Mouse (Mus musculus) midbrain, postnatal 0 days (tissue): Measurements from ENCODE around the gene Gm4858. TPM values are rescaled to one million over a fixed set of nuclear protein-coding genes. Genes with fewer than 3 reads are reported as not detected.
"Not testable (repeated sequence)": the region's sequence is repeated elsewhere in the genome, so short reads cannot be mapped to it uniquely, and the experiment has no call there.

Experiments used
- ATAC-seq: fragments of 200-750 bp; cut with Nextera tagmentation; 2 replicates; pipeline ENCODE4 v1.8.0; 2017; ENCODE audit warnings: moderate number of reproducible peaks, mild to moderate bottlenecking, moderate TSS enrichment, moderate library complexity; ENCODE audit not compliant: low FRiP score
- DNase-seq: peaks from one replicate; pipeline ENCODE4 v3.0.0-alpha.2; 2015; ENCODE audit warnings: low spot score
- H3K27ac ChIP-seq: fragments of 300-500 bp; sonication (generic); 2 replicates; pipeline ENCODE4 v1.5.1; 2014; ENCODE audit warnings: low read depth, mild to moderate bottlenecking, low read length, mixed read lengths
- H3K27me3 ChIP-seq: fragments of 300-500 bp; sonication (generic); 2 replicates; pipeline ENCODE4 v1.6.1; 2014; ENCODE audit warnings: low read length, control low read depth, mixed read lengths; ENCODE audit not compliant: insufficient read depth
- H3K36me3 ChIP-seq: fragments of 300-500 bp; sonication (generic); 2 replicates; pipeline ENCODE4 v1.6.1; 2014; ENCODE audit warnings: low read length, control low read depth, mixed read lengths; ENCODE audit not compliant: insufficient read depth
- H3K4me1 ChIP-seq: fragments of 300-500 bp; sonication (generic); 2 replicates; pipeline ENCODE4 v1.6.1; 2014; ENCODE audit warnings: mild to moderate bottlenecking, control low read depth, antibody characterized with exemption, low read length, mixed read lengths; ENCODE audit not compliant: insufficient read depth
- H3K4me2 ChIP-seq: fragments of 300-500 bp; sonication (generic); 2 replicates; pipeline ENCODE4 v1.6.1; 2014; ENCODE audit warnings: low read depth, mild to moderate bottlenecking, low read length, mixed read lengths; ENCODE audit not compliant: poor library complexity, severe bottlenecking
- H3K4me3 ChIP-seq: fragments of 300-500 bp; sonication (generic); 2 replicates; pipeline ENCODE4 v1.5.1; 2014; ENCODE audit warnings: low read depth, mild to moderate bottlenecking, low read length, moderate library complexity
- H3K9ac ChIP-seq: fragments of 300-500 bp; sonication (generic); replicated peaks from 2 replicates; pipeline ENCODE4 v1.6.1; 2014; ENCODE audit warnings: mild to moderate bottlenecking, low read length, moderate library complexity, mixed read lengths; ENCODE audit not compliant: poor library complexity, severe bottlenecking
- H3K9me3 ChIP-seq: fragments of 300-500 bp; sonication (generic); 2 replicates; pipeline ENCODE4 v1.6.1; 2016; ENCODE audit warnings: low read length, control low read depth
- CTCF ChIP-seq: IDR thresholded peaks from 2 replicates; pipeline ENCODE4 v1.5.1; 2016; ENCODE audit warnings: antibody characterized with exemption, mild to moderate bottlenecking
- WGBS: fragments of 180-500 bp; shearing (Covaris S2); extraction: QIAGEN DNeasy Blood & Tissue Kit; methylation state at CpG from one replicate; pipeline ENCODE4 v1.1.7; 2014; 5-methylcytosine and 5-hydroxymethylcytosine counted together
- polyA plus RNA-seq: library from polyadenylated mRNA; unstranded; fragments of >200 nt; fragmentation: Nextera tagmentation; extraction: Ambion mirVana; gene quantifications from 2 replicates; pipeline ENCODE4 v1.2.1, GENCODE M21; 2015
- total RNA-seq: library from RNA; depleted of rRNA; stranded (reverse); fragments of >200 nt; gene quantifications from 2 replicates; pipeline ENCODE4 v1.2.3, GENCODE M21; 2014

The Gm4858 gene
- total and polyA plus RNA-seq, 2 experiments from 2014 or later: not detected

DNA sequence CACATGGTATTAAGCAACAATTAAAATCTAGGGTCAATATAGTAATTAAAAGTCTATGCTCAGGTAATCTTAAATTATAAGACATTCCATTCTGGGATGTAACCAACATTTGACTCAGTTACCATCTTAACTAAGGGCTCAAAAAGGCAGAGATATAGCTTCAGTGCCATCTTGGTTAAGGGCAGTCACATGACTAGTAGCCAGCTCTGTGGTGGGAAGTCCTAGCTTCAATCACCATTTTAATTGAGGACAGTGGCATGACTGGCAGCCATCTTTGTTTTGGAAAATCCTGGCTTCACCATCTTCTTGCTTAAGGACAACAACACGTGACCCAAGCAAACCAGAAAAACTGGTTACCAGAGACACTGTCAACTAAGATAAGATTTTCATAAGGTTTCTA lies 18.4 kb upstream of the Gm4858 start:
- H3K27me3 ChIP-seq: no peaks in the 10 kb centered on the region
- H3K36me3 ChIP-seq: no peaks in the 10 kb centered on the region
- no peak for TF ChIP-seq CTCF
- H3K4me2 ChIP-seq: no peak overlapping the region
- H3K27ac ChIP-seq: no peak overlapping the region
- WGBS: 86% methylated on average over 1 of the region's 1 CpGs
- no peaks in the 10 kb centered on the region for H3K9me3 ChIP-seq
- no peak overlapping the region for H3K9ac ChIP-seq
- ATAC-seq: no peak
- no peaks in the 10 kb centered on the region for H3K4me1 ChIP-seq
- no peak overlapping the region for H3K4me3 ChIP-seq
- no peak for DNase-seq

DNA sequence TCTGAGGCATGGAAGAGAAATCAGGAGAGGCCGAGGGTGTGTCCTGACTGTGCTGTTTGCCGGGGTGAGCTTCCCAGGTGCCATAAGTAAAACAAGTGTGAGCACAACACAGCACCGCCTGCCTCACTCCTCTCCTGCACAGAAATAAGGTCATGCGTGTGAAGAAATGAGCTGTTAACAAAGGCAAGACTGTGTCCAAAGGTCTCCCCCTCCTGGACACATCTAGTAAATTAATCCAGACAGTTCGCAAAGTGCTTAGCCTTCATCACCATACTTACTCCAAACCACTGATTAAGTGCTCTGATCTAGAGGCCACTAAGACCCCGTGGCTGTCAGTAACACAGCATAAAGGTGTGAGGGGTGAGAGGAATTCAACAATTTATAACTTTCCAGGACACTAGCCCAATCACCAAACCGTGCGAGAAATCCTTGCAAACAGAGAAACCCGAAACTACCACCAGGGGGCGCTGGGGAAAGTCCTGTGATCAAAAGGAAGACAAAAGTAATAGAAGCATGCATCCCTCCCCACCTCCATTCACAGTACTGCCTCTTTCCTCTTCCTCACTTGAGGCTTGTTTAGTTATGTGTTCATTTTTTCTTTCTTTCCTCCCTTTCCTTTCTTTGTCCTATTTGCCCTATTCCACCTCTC lies 15.7 kb upstream of the Gm4858 start:
- Histone ChIP-seq H3K4me3 (no peak overlapping the region), H3K4me2 (no peak overlapping the region), H3K9me3 (no peaks in the 10 kb centered on the region), H3K36me3 (no peaks in the 10 kb centered on the region), H3K9ac (no peak overlapping the region), H3K27ac (no peak overlapping the region), H3K4me1 (no peaks in the 10 kb centered on the region), H3K27me3 (no peaks in the 10 kb centered on the region)
- 55% methylated on average over 10 of the region's 10 CpGs for WGBS
- peak; percentile 49 for TF ChIP-seq CTCF
- no peak for DNase-seq
- ATAC-seq: no peak

DNA sequence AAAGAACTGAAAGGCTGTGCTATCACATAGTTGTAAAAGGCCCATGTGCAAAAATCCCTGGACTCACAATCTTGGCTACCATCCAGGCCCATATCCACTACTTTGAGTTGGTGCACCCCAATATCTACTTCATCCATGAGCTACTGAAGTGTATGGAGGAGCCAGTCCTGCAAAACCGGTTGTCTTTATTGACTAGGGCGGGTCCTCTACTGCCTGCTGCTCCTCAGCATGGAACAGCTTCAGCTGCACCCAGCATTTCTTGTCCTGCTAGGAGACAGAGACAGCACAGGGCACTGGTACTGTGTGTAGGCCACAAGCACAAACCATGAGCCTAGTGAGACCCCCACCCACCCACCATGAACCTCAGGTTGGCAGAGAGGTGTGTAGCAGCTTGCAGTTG lies 18.0 kb downstream of the Gm4858 start:
- Histone ChIP-seq H3K9ac (no peak overlapping the region), H3K27me3 (no peaks in the 10 kb centered on the region), H3K4me1 (no peaks in the 10 kb centered on the region), H3K4me2 (no peak overlapping the region), H3K9me3 (no peaks in the 10 kb centered on the region), H3K36me3 (no peaks in the 10 kb centered on the region), H3K4me3 (no peak overlapping the region), H3K27ac (no peak overlapping the region)
- ATAC-seq: no peak
- DNase-seq: no peak
- no peak for TF ChIP-seq CTCF
- 86% methylated on average over 2 of the region's 2 CpGs for WGBS

GRCm38 (mm10) chr3:93093581-93093980 lies 25.0 kb downstream of the Gm4858 start:
- H3K4me1 ChIP-seq, H3K9me3 ChIP-seq, H3K9ac ChIP-seq, H3K4me2 ChIP-seq, H3K36me3 ChIP-seq, H3K27me3 ChIP-seq, H3K4me3 ChIP-seq, H3K27ac ChIP-seq: not testable (repeated sequence)
- peak; percentile 49; the same call in 1 of the 2 replicates for ATAC-seq
- DNase-seq: peak; percentile 4
- TF ChIP-seq CTCF: peak; percentile 55
- WGBS: 21% methylated on average over 1 of the region's 1 CpGs

DNA sequence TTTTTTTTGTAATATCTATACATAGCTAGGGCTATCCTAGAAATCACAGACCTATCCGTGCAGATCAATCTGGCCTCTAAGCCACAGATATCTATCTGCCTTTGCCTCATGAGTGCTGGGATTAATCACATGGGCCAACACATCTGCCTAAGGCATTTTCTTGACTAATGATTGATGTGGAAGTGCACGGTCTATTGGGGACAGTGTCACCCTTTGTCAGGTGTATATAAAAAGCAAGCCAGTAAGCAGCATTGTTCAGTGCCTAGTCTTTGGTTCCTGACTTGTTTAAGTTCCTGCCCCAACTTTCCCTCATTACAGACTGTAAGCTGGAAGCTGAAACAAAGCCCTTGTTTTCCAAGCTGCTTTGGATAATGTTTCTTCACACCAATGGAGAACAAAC lies 27.8 kb downstream of the Gm4858 start:
- Histone ChIP-seq H3K27ac (no peak overlapping the region), H3K4me2 (no peak overlapping the region), H3K4me1 (no peaks in the 10 kb centered on the region), H3K27me3 (no peaks in the 10 kb centered on the region), H3K9me3 (no peaks in the 10 kb centered on the region), H3K36me3 (no peaks in the 10 kb centered on the region), H3K9ac (no peak overlapping the region), H3K4me3 (no peak overlapping the region)
- no peak for ATAC-seq
- no peak for DNase-seq
- 74% methylated on average over 2 of the region's 2 CpGs for WGBS
- TF ChIP-seq CTCF: no peak

DNA sequence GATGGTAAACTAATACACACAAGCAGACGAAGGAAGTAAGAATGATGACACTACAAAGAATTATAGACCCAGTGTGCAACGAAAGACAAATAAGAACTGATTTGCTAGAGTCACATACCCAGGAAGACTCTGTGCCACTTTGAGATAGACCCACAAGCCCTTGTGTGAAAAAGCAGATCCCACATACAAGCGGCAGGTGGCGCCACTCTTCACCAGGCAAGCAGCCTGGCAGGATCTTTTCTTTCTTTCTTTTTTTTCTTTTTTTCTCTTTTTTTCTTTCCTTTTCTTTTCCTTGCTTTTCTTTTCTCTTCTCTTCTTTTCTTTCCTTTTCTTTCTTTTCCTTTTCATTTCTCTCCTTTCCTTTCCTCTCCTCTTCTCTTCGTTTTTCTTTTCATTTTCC lies 43.0 kb downstream of the Gm4858 start:
- H3K27me3 ChIP-seq: no peaks in the 10 kb centered on the region
- H3K4me3 ChIP-seq: no peak overlapping the region
- no peaks in the 10 kb centered on the region for H3K9me3 ChIP-seq
- no peak overlapping the region for H3K9ac ChIP-seq
- TF ChIP-seq CTCF: no peak; the same call in 1 of the 2 replicates
- no peaks in the 10 kb centered on the region for H3K36me3 ChIP-seq
- H3K4me1 ChIP-seq: no peaks in the 10 kb centered on the region
- H3K4me2 ChIP-seq: no peak overlapping the region
- ATAC-seq (no peak), DNase-seq (no peak)
- H3K27ac ChIP-seq: no peak overlapping the region
- 50% methylated on average over 5 of the region's 5 CpGs for WGBS
